Mouse (Mus musculus) urinary bladder, postnatal 14 days (tissue): ENCODE results near the gene Gm12117.

Source experiments
- DNase-seq: peaks from one replicate; pipeline ENCODE4 v3.0.0; 2021; ENCODE audit warnings: low spot score

The Gm12117 gene

DNA sequence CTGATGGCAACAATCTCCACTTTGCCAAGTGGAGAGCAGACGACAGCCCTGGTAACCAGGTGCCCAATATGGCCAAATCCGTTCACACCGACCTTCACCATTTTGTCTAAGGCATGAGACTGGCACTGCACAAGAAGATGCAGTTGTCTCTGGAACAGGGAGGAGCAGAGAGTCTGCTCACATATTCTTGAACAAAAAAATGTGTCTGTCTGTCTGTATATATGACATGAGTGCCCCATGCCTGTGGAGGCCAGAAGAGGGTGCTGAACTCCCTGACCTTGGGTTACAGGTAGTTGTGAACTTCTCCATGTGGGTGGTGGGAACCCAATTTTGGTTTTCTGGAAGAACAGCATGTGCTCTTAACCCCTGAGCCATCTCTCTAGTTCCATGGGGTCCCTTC is at the start of gene Gm12117:
Gene Gm12117 (minus strand): TSS at position 101 of the 400 bp plus-strand sequence.
- no peak for DNase-seq

DNA sequence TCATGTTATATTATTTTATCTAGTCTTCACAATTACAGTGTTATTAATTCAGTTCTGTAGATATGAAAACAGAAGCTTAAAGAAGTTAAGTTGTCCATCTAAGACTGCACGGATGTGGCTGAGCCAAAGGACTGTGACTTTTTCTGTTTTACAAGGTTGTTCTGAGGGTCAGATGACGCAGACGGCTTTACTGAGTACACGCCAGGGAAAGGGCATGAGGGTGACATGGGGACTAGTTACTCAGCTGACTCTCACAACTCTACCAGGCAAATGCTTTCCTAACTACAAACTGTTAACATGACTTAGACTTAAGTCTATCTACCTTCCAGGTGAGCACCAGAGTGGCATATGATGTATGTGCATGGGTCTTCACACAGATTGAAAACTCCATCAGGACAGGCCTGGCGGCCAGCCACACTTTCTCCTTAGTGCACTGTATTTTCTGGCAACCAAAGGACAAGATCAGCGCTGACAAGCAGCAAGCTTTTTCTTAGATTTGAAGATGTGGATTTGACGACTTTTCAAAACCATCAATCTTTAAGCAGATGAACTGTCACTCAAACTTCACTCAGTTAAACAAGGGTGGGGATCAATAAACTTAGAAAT is 42.6 kb upstream of the Gm12117 start:
- DNase-seq, result no peak

DNA sequence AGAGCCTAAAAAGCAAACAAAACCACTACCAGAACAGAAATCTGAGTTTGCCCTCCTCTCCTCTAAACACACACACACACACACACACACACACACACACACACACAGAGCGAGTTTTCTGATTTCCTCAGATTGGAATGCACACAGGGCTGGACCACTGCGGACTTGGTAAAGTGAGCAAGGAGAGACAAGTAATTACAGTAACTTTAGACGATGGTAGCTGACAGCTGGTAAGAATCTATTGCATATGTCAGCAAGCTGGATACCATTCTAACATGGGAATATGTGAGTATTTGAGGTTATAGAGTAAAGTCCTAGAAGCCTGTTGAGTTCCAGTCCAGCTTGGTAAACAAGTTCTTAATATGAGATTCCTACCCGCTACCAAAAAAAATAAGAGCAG is 33.0 kb upstream of the Gm12117 start:
- no peak for DNase-seq

DNA sequence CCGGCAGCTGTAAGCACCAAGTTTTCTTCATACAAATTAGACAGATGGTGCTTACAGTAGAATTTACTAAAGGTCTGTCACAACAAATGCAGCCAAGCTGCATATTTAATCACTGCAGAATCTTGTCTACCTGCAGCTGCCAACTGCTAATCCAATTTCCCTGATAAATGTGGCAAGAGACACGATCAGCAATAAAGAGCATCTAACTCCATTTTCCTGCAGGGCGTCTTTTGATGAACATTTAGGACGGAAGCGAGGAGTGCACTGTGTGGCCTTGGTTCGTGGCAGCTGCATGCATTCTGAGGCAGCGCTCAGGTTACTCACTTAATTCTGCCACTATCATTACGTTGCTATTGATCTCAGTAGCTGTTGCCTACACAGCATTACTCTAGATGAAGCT is 24.3 kb upstream of the Gm12117 start:
- no peak for DNase-seq

DNA sequence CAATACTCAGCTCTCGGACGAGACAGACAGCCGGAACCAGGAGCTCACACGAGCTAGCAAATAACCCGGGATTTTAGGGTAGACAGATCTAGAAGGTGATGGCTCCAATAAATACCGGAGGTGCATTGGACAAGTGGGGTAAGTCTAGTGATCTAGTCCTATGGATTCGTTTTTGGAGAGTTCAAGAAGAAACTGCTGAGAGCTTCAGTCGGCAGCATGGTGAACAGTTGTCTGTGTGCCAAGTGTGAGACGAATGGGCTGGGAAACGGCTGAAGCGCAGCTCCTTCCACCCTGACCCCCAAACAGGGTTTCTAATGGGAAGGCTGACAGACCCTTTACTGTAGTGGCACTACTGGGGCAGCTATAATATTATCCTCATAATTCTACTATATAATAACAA is 22.8 kb upstream of the Gm12117 start:
- no peak for DNase-seq

DNA sequence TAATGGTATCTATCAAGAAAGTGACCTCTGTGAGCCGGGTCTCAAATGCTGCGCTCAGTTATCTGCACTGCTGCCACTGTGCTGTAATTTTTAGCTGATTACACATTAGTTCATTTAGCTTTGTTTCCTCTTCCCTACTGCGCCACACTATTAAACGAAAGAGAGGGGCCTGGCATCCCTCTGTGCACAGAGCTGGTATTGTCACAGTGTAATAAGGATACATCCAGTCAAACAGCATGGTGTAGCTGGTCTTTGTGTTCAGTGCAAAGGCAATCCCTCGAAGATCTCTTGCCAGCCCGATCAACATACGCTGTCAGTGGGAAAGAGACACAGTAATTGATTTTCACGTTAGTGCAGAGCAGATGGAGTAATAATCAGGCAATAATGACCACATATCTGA is 20.6 kb upstream of the Gm12117 start:
- no peak for DNase-seq

DNA sequence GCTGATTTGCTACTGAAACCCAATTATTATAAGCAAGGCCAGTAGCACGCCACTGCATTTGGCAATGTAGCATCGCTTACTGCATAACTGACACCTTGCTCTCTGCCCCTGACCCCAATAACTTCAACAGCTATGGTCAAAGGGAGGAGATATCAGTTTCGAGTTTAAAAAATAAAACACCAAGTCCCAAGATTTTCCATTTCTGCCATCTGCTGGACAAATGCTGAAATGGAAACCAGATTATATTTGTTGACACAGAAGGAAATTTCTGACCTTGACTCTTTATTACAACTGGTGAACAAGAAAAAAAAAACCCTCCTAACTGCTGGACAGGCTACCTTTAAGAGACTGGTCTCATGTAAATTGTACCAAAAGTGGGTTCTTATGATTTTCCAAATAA is 18.9 kb upstream of the Gm12117 start:
- no peak for DNase-seq

DNA sequence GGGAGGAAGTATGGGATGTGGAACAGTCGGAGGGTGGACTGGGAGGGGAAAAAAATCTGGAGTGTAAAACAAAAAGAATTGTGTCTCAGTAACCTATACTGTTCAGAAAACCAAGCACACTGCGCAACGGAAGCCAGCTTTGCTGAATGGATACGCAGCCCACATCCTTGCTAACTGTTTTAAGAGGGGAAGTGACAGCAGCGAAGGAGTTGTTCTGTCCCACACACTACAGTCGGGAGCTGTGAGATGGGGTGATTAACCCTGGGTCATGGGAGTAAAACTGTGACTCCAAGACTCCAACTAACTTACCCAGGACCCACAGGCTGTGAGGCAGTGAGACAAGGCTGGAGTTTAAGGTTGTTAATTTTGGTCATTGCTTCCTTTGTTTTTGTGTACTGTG is 17.5 kb upstream of the Gm12117 start:
- no peak for DNase-seq

DNA sequence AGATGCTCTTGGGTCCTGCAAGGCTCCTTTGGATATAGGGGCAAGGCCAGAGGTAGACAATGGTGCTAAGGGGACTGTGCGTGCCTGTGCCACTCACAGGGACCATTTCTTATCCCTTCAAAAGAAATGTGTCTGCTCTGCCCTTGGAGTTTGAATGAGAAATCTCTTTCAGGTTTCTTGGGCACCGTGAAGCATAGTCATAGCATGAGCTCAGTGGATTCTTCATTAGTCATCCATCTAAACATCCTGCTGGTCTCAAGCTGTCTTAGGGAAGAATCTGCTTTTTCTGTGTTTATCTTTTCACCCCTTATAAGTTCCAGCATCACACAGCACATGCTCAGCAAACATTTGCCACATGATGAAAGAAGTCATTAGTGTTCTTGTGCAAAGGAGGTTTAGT is 2.0 kb upstream of the Gm12117 start:
- no peak for DNase-seq

DNA sequence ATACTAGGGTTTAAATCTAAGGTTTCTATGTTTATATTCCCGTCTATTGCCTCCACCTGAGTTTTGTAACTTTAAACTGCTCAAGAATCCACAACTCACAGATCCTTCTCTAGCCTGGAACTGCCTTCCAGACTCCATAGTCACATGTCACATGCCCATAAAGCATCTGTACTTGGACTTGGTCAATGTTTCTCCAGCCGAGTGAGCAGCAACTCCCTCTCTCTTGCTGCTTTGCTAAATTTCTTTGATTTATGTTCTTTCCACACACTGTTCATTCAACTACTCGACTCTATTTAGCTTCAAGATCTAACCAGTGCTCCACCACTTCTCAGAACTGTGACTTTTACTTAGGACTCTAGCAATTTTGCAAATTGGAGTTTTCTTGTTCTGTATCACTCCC is 1.7 kb downstream of the Gm12117 start:
- DNase-seq, result no peak

DNA sequence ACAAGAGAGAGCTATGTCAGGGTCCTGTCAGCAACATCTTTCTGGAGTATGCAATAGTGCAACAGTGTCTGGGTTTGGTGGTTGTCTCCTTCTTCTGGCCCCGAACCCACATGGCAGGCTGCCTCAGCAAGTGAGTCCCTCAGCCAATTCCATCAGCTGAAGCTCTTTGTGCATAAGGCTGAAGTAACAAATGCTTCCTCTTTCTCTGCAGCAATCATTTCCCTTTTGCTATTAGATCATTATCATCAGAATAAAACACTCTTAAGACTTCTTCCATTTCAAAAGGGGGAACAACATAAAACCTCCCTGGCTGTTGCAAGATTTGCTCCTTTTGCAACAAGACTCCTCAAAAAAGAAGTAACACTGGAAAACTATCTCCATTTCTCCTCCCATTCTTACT is 2.2 kb downstream of the Gm12117 start:
- DNase-seq, result no peak

DNA sequence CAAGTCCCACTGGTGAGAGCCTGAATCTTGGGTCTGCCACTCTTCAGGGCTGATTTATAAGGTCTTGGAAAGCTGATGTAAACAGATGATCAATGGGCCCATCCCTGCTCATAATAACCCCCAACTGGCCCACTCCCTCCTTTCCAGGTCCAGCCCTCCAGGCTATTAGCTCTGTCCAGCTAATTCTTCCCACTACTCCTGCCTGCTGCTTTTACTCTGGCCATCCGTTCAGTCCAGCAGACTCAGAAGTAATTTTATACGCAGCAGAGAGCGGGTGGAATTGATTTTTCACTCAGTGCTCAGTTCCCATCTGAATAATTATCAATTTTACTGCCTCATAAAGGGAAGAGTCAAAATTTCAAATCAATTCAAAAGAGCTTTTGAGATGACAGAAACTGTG is 36.2 kb downstream of the Gm12117 start:
- DNase-seq, result no peak

DNA sequence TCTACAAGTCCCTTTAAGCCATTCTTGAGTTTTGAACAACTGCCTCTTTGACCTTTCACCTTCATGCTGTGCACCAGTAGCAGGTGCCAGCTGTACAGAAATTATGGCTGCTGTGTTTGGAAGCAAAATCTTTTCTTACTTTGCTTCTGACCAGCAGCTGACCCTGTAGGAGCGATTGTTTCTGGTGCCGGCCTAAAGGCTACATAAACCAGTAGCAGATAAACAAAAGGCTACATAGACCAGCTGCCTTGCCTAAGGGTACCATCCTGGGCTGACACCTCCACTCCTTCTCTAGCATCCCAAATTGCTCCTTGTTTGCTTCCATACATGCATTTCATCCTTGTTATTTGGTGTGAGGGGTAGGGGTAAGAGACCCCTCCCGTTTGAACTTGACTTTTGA is 42.4 kb downstream of the Gm12117 start:
- DNase-seq, result no peak

DNA sequence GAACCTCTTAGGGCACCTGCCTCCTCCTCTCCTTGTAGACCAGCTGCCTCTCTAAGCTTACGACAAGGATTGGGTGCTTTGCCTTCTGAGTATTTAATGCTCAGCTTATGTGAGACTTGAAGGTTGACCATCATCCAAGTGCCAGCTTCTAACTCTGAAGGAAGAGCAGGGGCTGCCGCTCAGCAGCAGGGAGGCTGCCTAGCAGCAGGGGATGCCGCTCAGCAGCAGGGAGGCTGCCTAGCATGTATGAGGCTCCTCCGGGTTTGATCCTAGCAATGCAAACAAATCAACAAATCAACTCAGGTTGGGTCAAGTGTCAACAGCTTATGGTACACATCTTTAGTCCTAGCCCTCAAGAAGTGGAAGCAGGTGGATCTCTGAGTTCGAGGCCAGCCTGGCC is 44.5 kb downstream of the Gm12117 start:
- DNase-seq, result no peak

DNA sequence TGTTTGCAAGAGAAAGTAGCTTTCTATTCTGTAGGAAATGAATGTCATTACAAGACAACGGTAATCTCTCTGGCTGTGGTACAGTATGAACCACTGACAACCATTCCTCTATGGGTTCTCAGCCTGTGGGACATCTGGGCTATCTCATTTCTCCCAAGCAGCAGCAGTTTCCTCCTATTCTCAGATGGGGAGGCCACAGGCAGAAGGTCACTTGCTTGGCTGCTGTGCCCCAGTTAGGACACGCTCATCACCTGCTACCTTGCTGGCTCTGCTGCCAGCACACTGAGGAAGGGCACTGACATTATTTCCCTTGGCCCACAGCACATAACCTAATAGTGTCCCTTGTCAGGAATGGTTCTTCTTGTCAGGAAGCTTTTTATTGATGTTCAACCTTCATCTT is 48.4 kb downstream of the Gm12117 start:
- DNase-seq, result no peak

DNA sequence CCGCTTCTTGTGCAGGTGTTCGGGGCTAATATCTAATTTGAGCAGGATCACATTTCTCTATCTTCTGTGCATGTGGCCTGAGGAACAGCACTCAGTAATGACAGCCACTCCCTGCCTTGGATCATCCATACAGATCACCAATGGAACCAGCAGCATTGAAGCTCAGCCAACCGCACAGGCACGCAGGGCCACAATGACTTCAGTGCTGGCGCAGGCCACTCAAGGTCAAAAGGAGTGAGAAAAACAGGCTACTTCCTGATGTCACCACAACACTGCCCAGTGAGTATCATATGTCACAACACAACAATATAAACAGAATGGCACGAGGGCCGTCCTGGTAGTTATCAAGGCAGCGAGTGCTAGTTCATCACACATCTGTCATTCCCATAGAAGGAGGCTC is 50.0 kb downstream of the Gm12117 start:
- DNase-seq, result no peak
